Mouse (Mus musculus) kidney, adult 2 months (tissue): ENCODE results near the gene Gm11985.

Source experiments
- CTCF ChIP-seq: fragments of 200-500 bp; conservative IDR thresholded peaks from 2 replicates; pipeline ENCODE4 v1.5.1; 2011; ENCODE audit warnings: low read depth, mild to moderate bottlenecking, control low read depth, low read length, moderate library complexity, mixed read lengths; ENCODE audit not compliant: insufficient read depth, insufficient read length
- POLR2A ChIP-seq: fragments of 200-500 bp; IDR thresholded peaks from one replicate; pipeline ENCODE4 v1.6.1; 2011; ENCODE audit warnings: low read depth, low read length, control low read depth

GRCm38 (mm10) chr11:7211211-7211610, 22.8 kb upstream of the Gm11985 start:
- TF ChIP-seq POLR2A (no peak), CTCF (no peak)
